Mouse (Mus musculus): Measurements from ENCODE around the gene Aldh1a7. TPM values are rescaled to one million over a fixed set of nuclear protein-coding genes. Genes with fewer than 3 reads are reported as not detected.
A peak's percentile ranks its signal among the peaks of the same experiment; 100 is the strongest.

Gene Aldh1a7
- polyA plus RNA-seq, 1 experiment from 2014 or later = 3.9 TPM

- ATAC-seq (replicated peaks; ENCODE audit: low FRiP score, low read depth) = no peak
- Histone ChIP-seq H3K27me3 (ENCODE audit: insufficient read depth, low read length) (no peaks in the 10 kb centered on the region), H3K4me2 (ENCODE audit: low read length) (no peak overlapping the region), H3K9me3 (replicated peaks; ENCODE audit: low read length) (no peaks in the 10 kb centered on the region), H3K4me1 (replicated peaks; ENCODE audit: insufficient read depth, low read length) (no peaks in the 10 kb centered on the region), H3K36me3 (ENCODE audit: insufficient read depth, low read length) (no peaks in the 10 kb centered on the region), H3K4me3 (replicated peaks; ENCODE audit: low read depth, low read length) (no peak overlapping the region), H3K27ac (no peak overlapping the region), H3K9ac (ENCODE audit: low read depth, low read length) (no peak overlapping the region)
- TF ChIP-seq CTCF (IDR thresholded peaks at IDR 0.05; ENCODE audit: low read depth) = no peak
- 62% methylated on average over 1 of the region's 1 CpGs for WGBS
- DNase-seq (ENCODE audit: low spot score) = no peak
Observed at GRCm38 (mm10) chr19:20744630-20745029, 17.3 kb upstream of the Aldh1a7 start.

DNA sequence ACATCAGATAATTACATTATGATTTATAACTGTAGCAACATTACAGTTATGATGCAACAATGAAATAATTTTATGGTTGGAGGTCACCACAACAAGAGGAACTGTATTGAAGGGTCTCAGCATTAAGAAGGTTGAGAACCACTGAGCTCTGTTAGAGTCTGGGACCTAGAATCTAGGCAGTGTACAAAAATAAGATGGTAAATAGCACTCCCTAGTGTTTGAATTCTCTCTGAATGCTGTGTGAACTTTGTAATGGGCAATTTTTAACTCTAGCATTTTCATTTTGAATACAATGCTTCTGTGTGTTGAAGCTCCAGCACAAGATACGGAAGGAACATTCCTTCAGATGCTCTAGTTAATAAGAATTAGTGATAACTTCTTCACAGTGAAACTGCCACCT, 916 bp upstream of the Aldh1a7 start:
- Histone ChIP-seq H3K27me3 (ENCODE audit: insufficient read depth, low read length) (no peaks in the 10 kb centered on the region), H3K9me3 (replicated peaks; ENCODE audit: low read length) (no peaks in the 10 kb centered on the region), H3K4me1 (replicated peaks; ENCODE audit: insufficient read depth, low read length) (no peaks in the 10 kb centered on the region), H3K36me3 (ENCODE audit: insufficient read depth, low read length) (no peaks in the 10 kb centered on the region), H3K9ac (ENCODE audit: low read depth, low read length) (no peak overlapping the region), H3K27ac (no peak overlapping the region), H3K4me3 (replicated peaks; ENCODE audit: low read depth, low read length) (no peak overlapping the region), H3K4me2 (ENCODE audit: low read length) (no peak overlapping the region)
- 79% methylated on average over 1 of the region's 1 CpGs for WGBS
- no peak for ATAC-seq (replicated peaks; ENCODE audit: low FRiP score, low read depth)
- DNase-seq (ENCODE audit: low spot score) = peak; percentile 20
- peak; percentile 40; the same call in 1 of the 2 replicates for TF ChIP-seq CTCF (IDR thresholded peaks at IDR 0.05; ENCODE audit: low read depth)

GRCm38 (mm10) chr19:20722913-20723312, 4.4 kb downstream of the Aldh1a7 start:
- no peaks in the 10 kb centered on the region for H3K9me3 ChIP-seq (replicated peaks; ENCODE audit: low read length)
- H3K36me3 ChIP-seq (ENCODE audit: insufficient read depth, low read length) = no peaks in the 10 kb centered on the region
- no peak for ATAC-seq (replicated peaks; ENCODE audit: low FRiP score, low read depth)
- 63% methylated on average over 2 of the region's 2 CpGs for WGBS
- no peak overlapping the region for H3K27ac ChIP-seq
- H3K27me3 ChIP-seq (ENCODE audit: insufficient read depth, low read length) = no peaks in the 10 kb centered on the region
- H3K9ac ChIP-seq (ENCODE audit: low read depth, low read length) = no peak overlapping the region
- DNase-seq (ENCODE audit: low spot score) = no peak
- no peak overlapping the region for H3K4me2 ChIP-seq (ENCODE audit: low read length)
- H3K4me1 ChIP-seq (replicated peaks; ENCODE audit: insufficient read depth, low read length) = no peaks in the 10 kb centered on the region
- H3K4me3 ChIP-seq (replicated peaks; ENCODE audit: low read depth, low read length) = no peak overlapping the region
- no peak for TF ChIP-seq CTCF (IDR thresholded peaks at IDR 0.05; ENCODE audit: low read depth)

GRCm38 (mm10) chr19:20720298-20720697, 7.1 kb downstream of the Aldh1a7 start:
- no peak overlapping the region for H3K9ac ChIP-seq (ENCODE audit: low read depth, low read length)
- 88% methylated on average over 2 of the region's 2 CpGs for WGBS
- no peak overlapping the region for H3K4me2 ChIP-seq (ENCODE audit: low read length)
- no peaks in the 10 kb centered on the region for H3K36me3 ChIP-seq (ENCODE audit: insufficient read depth, low read length)
- TF ChIP-seq CTCF (IDR thresholded peaks at IDR 0.05; ENCODE audit: low read depth) = no peak
- no peak overlapping the region for H3K4me3 ChIP-seq (replicated peaks; ENCODE audit: low read depth, low read length)
- ATAC-seq (replicated peaks; ENCODE audit: low FRiP score, low read depth) (no peak), DNase-seq (ENCODE audit: low spot score) (no peak)
- H3K27me3 ChIP-seq (ENCODE audit: insufficient read depth, low read length) = no peaks in the 10 kb centered on the region
- H3K27ac ChIP-seq = no peak overlapping the region
- H3K9me3 ChIP-seq (replicated peaks; ENCODE audit: low read length) = no peaks in the 10 kb centered on the region
- H3K4me1 ChIP-seq (replicated peaks; ENCODE audit: insufficient read depth, low read length) = no peaks in the 10 kb centered on the region

- WGBS = 56% methylated on average over 3 of the region's 3 CpGs
- no peaks in the 10 kb centered on the region for H3K36me3 ChIP-seq (ENCODE audit: insufficient read depth, low read length)
Observed at GRCm38 (mm10) chr19:20715617-20716016, 11.7 kb downstream of the Aldh1a7 start.

DNA sequence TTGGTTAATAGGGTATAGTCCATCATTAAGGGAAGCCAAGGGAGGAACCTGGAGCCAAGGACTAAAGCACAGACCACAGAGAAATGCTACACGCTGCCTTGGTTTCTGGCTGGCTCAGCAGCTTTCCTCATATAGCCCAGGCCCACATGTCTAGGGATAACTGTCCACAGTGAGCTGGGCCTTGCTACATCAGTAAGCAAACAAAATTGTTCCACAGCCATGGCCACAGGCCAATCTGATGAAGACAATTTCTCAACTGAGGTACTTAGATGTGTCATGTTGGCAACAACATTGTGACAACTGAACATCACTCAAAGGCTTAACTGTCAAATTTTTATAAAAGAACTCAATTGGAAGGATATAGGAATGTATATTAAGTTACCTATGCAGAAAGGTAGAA, 12.3 kb downstream of the Aldh1a7 start:
- Histone ChIP-seq H3K4me2 (ENCODE audit: low read length) (no peak overlapping the region), H3K4me1 (replicated peaks; ENCODE audit: insufficient read depth, low read length) (no peaks in the 10 kb centered on the region), H3K4me3 (replicated peaks; ENCODE audit: low read depth, low read length) (no peak overlapping the region), H3K9me3 (replicated peaks; ENCODE audit: low read length) (no peaks in the 10 kb centered on the region), H3K36me3 (ENCODE audit: insufficient read depth, low read length) (no peaks in the 10 kb centered on the region), H3K27ac (no peak overlapping the region), H3K27me3 (ENCODE audit: insufficient read depth, low read length) (no peaks in the 10 kb centered on the region), H3K9ac (ENCODE audit: low read depth, low read length) (no peak overlapping the region)
- ATAC-seq (replicated peaks; ENCODE audit: low FRiP score, low read depth) = no peak
- 88% methylated on average over 1 of the region's 1 CpGs for WGBS
- no peak for TF ChIP-seq CTCF (IDR thresholded peaks at IDR 0.05; ENCODE audit: low read depth)
- no peak for DNase-seq (ENCODE audit: low spot score)

More at GRCm38 (mm10) chr19:20715617-20716016, 11.7 kb downstream of the Aldh1a7 start:
- no peak for TF ChIP-seq CTCF (IDR thresholded peaks at IDR 0.05; ENCODE audit: low read depth)
- Histone ChIP-seq H3K9ac (ENCODE audit: low read depth, low read length) (no peak overlapping the region), H3K4me2 (ENCODE audit: low read length) (no peak overlapping the region), H3K4me3 (replicated peaks; ENCODE audit: low read depth, low read length) (no peak overlapping the region), H3K27ac (no peak overlapping the region), H3K27me3 (ENCODE audit: insufficient read depth, low read length) (no peaks in the 10 kb centered on the region), H3K9me3 (replicated peaks; ENCODE audit: low read length) (no peaks in the 10 kb centered on the region), H3K4me1 (replicated peaks; ENCODE audit: insufficient read depth, low read length) (no peaks in the 10 kb centered on the region)
- peak; percentile 21 for DNase-seq (ENCODE audit: low spot score)
- ATAC-seq (replicated peaks; ENCODE audit: low FRiP score, low read depth) = 0 out of 2 replicates have a peak, but pooled peaks have one; percentile 57

- H3K4me1 ChIP-seq (replicated peaks; ENCODE audit: insufficient read depth, low read length) = no peaks in the 10 kb centered on the region
- no peak overlapping the region for H3K9ac ChIP-seq (ENCODE audit: low read depth, low read length)
- no peak for TF ChIP-seq CTCF (IDR thresholded peaks at IDR 0.05; ENCODE audit: low read depth)
- no peak overlapping the region for H3K4me3 ChIP-seq (replicated peaks; ENCODE audit: low read depth, low read length)
- ATAC-seq (replicated peaks; ENCODE audit: low FRiP score, low read depth) = no peak
- H3K27me3 ChIP-seq (ENCODE audit: insufficient read depth, low read length) = no peaks in the 10 kb centered on the region
- no peaks in the 10 kb centered on the region for H3K9me3 ChIP-seq (replicated peaks; ENCODE audit: low read length)
- WGBS = 89% methylated on average over 4 of the region's 4 CpGs
- no peak for DNase-seq (ENCODE audit: low spot score)
- no peaks in the 10 kb centered on the region for H3K36me3 ChIP-seq (ENCODE audit: insufficient read depth, low read length)
- no peak overlapping the region for H3K4me2 ChIP-seq (ENCODE audit: low read length)
- no peak overlapping the region for H3K27ac ChIP-seq
Observed at GRCm38 (mm10) chr19:20714543-20714942, 12.8 kb downstream of the Aldh1a7 start.

All from kidney, postnatal 0 days (tissue).